Mouse (Mus musculus): ENCODE measurements at regions not wholly inside any gene's neighbourhood (a gene's known extent, or its start where the extent isn't known, plus 50 kb on each side); places are given as distances from the start of the nearest gene placed in this dataset.
A peak's percentile ranks its signal among the peaks of the same experiment; 100 is the strongest.

- DNase-seq (ENCODE audit: low read depth, low spot score) = peak; percentile 3
These were observed 695.4 kb upstream of the Slc10a2 start for GRCm38 (mm10) chr8:5800594-5800993.

- DNase-seq (ENCODE audit: low read depth, low spot score) = no peak
These were observed 651.2 kb upstream of the Slc10a2 start for GRCm38 (mm10) chr8:5756366-5756765.

- peak; percentile 2 for DNase-seq (ENCODE audit: low read depth, low spot score)
These were observed 634.4 kb upstream of the Slc10a2 start for GRCm38 (mm10) chr8:5739503-5739902.

- no peak for DNase-seq (ENCODE audit: low read depth, low spot score)
These were observed 622.3 kb upstream of the Slc10a2 start for GRCm38 (mm10) chr8:5727416-5727815.

- DNase-seq (ENCODE audit: low read depth, low spot score) = no peak
These were observed 582.8 kb upstream of the Slc10a2 start for GRCm38 (mm10) chr8:5687999-5688398.

GRCm38 (mm10) chr8:5674971-5675370 is 569.8 kb upstream of the Slc10a2 start:
- DNase-seq (ENCODE audit: low read depth, low spot score) = peak; percentile 8

All from brain, adult 2 months (tissue).